Mouse (Mus musculus): ENCODE data around the gene Nsun2. TPM values are rescaled to one million over a fixed set of nuclear protein-coding genes. Genes with fewer than 3 reads are reported as not detected.
"Not testable (repeated sequence)": the region's sequence is repeated elsewhere in the genome, so short reads cannot be mapped to it uniquely, and the experiment has no call there.

Gene Nsun2
- polyA plus RNA-seq, 1 experiment from 2014 or later = 125 TPM

- DNase-seq (ENCODE audit: low spot score, missing footprints) (no peak), ATAC-seq (ENCODE audit: low FRiP score) (no peak)
- no peak overlapping the region for H3K9ac ChIP-seq (ENCODE audit: low read length)
Measured at GRCm38 (mm10) chr13:69564573-69564972, 31.0 kb downstream of the Nsun2 start.

GRCm38 (mm10) chr13:69565401-69565800 lies 31.9 kb downstream of the Nsun2 start:
- not testable (repeated sequence) for H3K27me3 ChIP-seq (ENCODE audit: control insufficient read depth, insufficient read depth, low read length); H3K4me3 ChIP-seq (ENCODE audit: low read depth, low read length); H3K9ac ChIP-seq (ENCODE audit: low read length); H3K36me3 ChIP-seq (ENCODE audit: control insufficient read depth, insufficient read depth, low read length); H3K4me1 ChIP-seq (ENCODE audit: control insufficient read depth, insufficient read depth, low read length); H3K27ac ChIP-seq (ENCODE audit: low read depth, low read length); H3K9me3 ChIP-seq (ENCODE audit: control insufficient read depth, low read length); H3K4me2 ChIP-seq; DNase-seq (ENCODE audit: low spot score, missing footprints); ATAC-seq (ENCODE audit: low FRiP score)
- WGBS = 95% methylated on average over 4 of the region's 4 CpGs

More at GRCm38 (mm10) chr13:69564573-69564972, 31.0 kb downstream of the Nsun2 start:
- peaks cover 4% of the 10 kb centered on the region for H3K4me1 ChIP-seq (ENCODE audit: control insufficient read depth, insufficient read depth, low read length)
- H3K36me3 ChIP-seq (ENCODE audit: control insufficient read depth, insufficient read depth, low read length) = no peaks in the 10 kb centered on the region
- H3K27ac ChIP-seq (ENCODE audit: low read depth, low read length) = no peak overlapping the region
- H3K27me3 ChIP-seq (ENCODE audit: control insufficient read depth, insufficient read depth, low read length) = no peaks in the 10 kb centered on the region
- no peak overlapping the region for H3K4me3 ChIP-seq (ENCODE audit: low read depth, low read length)
- H3K9me3 ChIP-seq (ENCODE audit: control insufficient read depth, low read length) = no peaks in the 10 kb centered on the region
- no peak overlapping the region for H3K4me2 ChIP-seq

- Histone ChIP-seq H3K36me3 (ENCODE audit: control insufficient read depth, insufficient read depth, low read length) (no peaks in the 10 kb centered on the region), H3K4me3 (ENCODE audit: low read depth, low read length) (no peak overlapping the region), H3K4me1 (ENCODE audit: control insufficient read depth, insufficient read depth, low read length) (no peaks in the 10 kb centered on the region), H3K9ac (ENCODE audit: low read length) (no peak overlapping the region), H3K27ac (ENCODE audit: low read depth, low read length) (no peak overlapping the region), H3K9me3 (ENCODE audit: control insufficient read depth, low read length) (no peaks in the 10 kb centered on the region), H3K4me2 (no peak overlapping the region), H3K27me3 (ENCODE audit: control insufficient read depth, insufficient read depth, low read length) (no peaks in the 10 kb centered on the region)
- no peak for DNase-seq (ENCODE audit: low spot score, missing footprints)
- 87% methylated on average over 9 of the region's 9 CpGs for WGBS
- no peak for ATAC-seq (ENCODE audit: low FRiP score)
Measured at GRCm38 (mm10) chr13:69569201-69569600, 35.7 kb downstream of the Nsun2 start.

DNA sequence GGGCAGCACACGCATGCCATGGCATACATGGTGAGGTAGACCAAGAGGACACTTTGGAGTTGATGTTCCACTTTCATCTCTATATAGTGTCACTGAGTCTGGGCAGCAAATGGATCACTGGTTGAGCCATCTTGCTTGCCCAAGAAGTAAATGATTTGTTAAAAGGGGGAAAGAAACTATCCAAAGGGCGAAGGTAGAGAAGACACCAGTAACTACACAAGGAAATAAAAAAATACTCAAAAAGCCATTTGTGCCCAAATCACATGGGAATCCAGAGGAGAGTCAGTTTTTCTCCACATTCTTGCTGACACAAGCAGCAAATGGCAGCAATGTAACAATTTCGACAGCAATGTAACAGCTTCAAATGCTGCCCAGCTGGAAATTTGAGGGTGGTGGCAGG lies 39.0 kb downstream of the Nsun2 start:
- no peak for DNase-seq (ENCODE audit: low spot score, missing footprints)
- no peak for ATAC-seq (ENCODE audit: low FRiP score)
- H3K27me3 ChIP-seq (ENCODE audit: control insufficient read depth, insufficient read depth, low read length) = no peaks in the 10 kb centered on the region
- no peak overlapping the region for H3K9ac ChIP-seq (ENCODE audit: low read length)
- H3K4me2 ChIP-seq = no peak overlapping the region
- H3K4me1 ChIP-seq (ENCODE audit: control insufficient read depth, insufficient read depth, low read length) = no peaks in the 10 kb centered on the region
- no peaks in the 10 kb centered on the region for H3K36me3 ChIP-seq (ENCODE audit: control insufficient read depth, insufficient read depth, low read length)
- no peaks in the 10 kb centered on the region for H3K9me3 ChIP-seq (ENCODE audit: control insufficient read depth, low read length)
- H3K4me3 ChIP-seq (ENCODE audit: low read depth, low read length) = no peak overlapping the region
- H3K27ac ChIP-seq (ENCODE audit: low read depth, low read length) = no peak overlapping the region
- WGBS = 91% methylated on average over 3 of the region's 3 CpGs

GRCm38 (mm10) chr13:69576676-69577075 lies 43.1 kb downstream of the Nsun2 start:
- Histone ChIP-seq H3K4me1 (ENCODE audit: control insufficient read depth, insufficient read depth, low read length) (no peaks in the 10 kb centered on the region), H3K27ac (ENCODE audit: low read depth, low read length) (no peak overlapping the region), H3K9ac (ENCODE audit: low read length) (no peak overlapping the region), H3K36me3 (ENCODE audit: control insufficient read depth, insufficient read depth, low read length) (no peaks in the 10 kb centered on the region), H3K9me3 (ENCODE audit: control insufficient read depth, low read length) (no peaks in the 10 kb centered on the region), H3K27me3 (ENCODE audit: control insufficient read depth, insufficient read depth, low read length) (no peaks in the 10 kb centered on the region), H3K4me3 (ENCODE audit: low read depth, low read length) (no peak overlapping the region), H3K4me2 (no peak overlapping the region)
- ATAC-seq (ENCODE audit: low FRiP score) (no peak), DNase-seq (ENCODE audit: low spot score, missing footprints) (no peak)
- 70% methylated on average over 11 of the region's 11 CpGs for WGBS

DNA sequence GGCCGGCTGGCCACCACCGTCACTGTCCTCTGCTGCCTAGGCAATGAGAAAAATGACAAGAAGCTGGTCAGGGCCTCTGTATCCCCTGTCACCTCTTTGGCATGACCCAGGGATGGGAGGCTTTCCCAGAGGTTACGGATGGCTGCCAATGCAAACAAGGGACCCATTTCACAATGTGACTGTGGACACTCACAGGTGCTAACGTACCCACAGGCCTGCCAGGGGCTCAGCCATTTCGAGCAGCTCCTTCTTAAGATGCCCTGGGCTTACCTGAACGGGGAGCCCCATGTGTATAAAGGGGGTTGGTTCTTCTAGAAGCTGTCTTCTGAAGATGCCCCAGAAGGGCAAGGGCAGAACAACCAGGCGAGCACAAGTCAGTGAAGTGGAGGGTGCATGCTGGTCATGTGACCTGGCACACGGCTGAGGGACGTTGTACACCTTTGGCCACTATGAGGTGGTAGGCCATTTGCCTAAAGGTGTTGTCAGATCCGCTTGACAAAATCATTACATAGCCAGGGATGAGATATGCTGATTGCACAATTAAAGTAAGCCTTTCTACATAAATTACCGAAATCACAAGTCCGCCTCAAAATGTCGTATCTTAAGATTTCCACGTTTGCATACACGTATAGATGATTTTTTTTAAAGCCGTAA lies 43.8 kb downstream of the Nsun2 start:
- ATAC-seq (ENCODE audit: low FRiP score) (no peak), DNase-seq (ENCODE audit: low spot score, missing footprints) (no peak)
- H3K9ac ChIP-seq (ENCODE audit: low read length) = no peak overlapping the region
- H3K4me1 ChIP-seq (ENCODE audit: control insufficient read depth, insufficient read depth, low read length) = no peaks in the 10 kb centered on the region
- no peak overlapping the region for H3K27ac ChIP-seq (ENCODE audit: low read depth, low read length)
- H3K36me3 ChIP-seq (ENCODE audit: control insufficient read depth, insufficient read depth, low read length) = no peaks in the 10 kb centered on the region
- H3K27me3 ChIP-seq (ENCODE audit: control insufficient read depth, insufficient read depth, low read length) = no peaks in the 10 kb centered on the region
- H3K4me2 ChIP-seq = no peak overlapping the region
- no peak overlapping the region for H3K4me3 ChIP-seq (ENCODE audit: low read depth, low read length)
- no peaks in the 10 kb centered on the region for H3K9me3 ChIP-seq (ENCODE audit: control insufficient read depth, low read length)
- WGBS = 88% methylated on average over 16 of the region's 16 CpGs

GRCm38 (mm10) chr13:69582411-69582810 lies 48.9 kb downstream of the Nsun2 start:
- H3K36me3 ChIP-seq (ENCODE audit: control insufficient read depth, insufficient read depth, low read length) = no peaks in the 10 kb centered on the region
- no peaks in the 10 kb centered on the region for H3K9me3 ChIP-seq (ENCODE audit: control insufficient read depth, low read length)
- H3K27me3 ChIP-seq (ENCODE audit: control insufficient read depth, insufficient read depth, low read length) = no peaks in the 10 kb centered on the region
- H3K4me3 ChIP-seq (ENCODE audit: low read depth, low read length) = no peak overlapping the region
- no peak overlapping the region for H3K27ac ChIP-seq (ENCODE audit: low read depth, low read length)
- no peak overlapping the region for H3K4me2 ChIP-seq
- ATAC-seq (ENCODE audit: low FRiP score) (no peak), DNase-seq (ENCODE audit: low spot score, missing footprints) (no peak)
- no peak overlapping the region for H3K9ac ChIP-seq (ENCODE audit: low read length)
- no peaks in the 10 kb centered on the region for H3K4me1 ChIP-seq (ENCODE audit: control insufficient read depth, insufficient read depth, low read length)
- WGBS = 83% methylated on average over 6 of the region's 6 CpGs

GRCm38 (mm10) chr13:69583591-69583990 lies 50.0 kb downstream of the Nsun2 start:
- ATAC-seq (ENCODE audit: low FRiP score) = no peak
- Histone ChIP-seq H3K4me2 (no peak overlapping the region), H3K9ac (ENCODE audit: low read length) (no peak overlapping the region), H3K4me1 (ENCODE audit: control insufficient read depth, insufficient read depth, low read length) (no peaks in the 10 kb centered on the region), H3K4me3 (ENCODE audit: low read depth, low read length) (no peak overlapping the region), H3K9me3 (ENCODE audit: control insufficient read depth, low read length) (no peaks in the 10 kb centered on the region), H3K36me3 (ENCODE audit: control insufficient read depth, insufficient read depth, low read length) (no peaks in the 10 kb centered on the region), H3K27me3 (ENCODE audit: control insufficient read depth, insufficient read depth, low read length) (no peaks in the 10 kb centered on the region), H3K27ac (ENCODE audit: low read depth, low read length) (no peak overlapping the region)
- 92% methylated on average over 6 of the region's 6 CpGs for WGBS
- no peak for DNase-seq (ENCODE audit: low spot score, missing footprints)

GRCm38 (mm10) chr13:69585828-69586227 lies 52.3 kb downstream of the Nsun2 start:
- ATAC-seq (ENCODE audit: low FRiP score) (no peak), DNase-seq (ENCODE audit: low spot score, missing footprints) (no peak)
- Histone ChIP-seq H3K27ac (ENCODE audit: low read depth, low read length) (no peak overlapping the region), H3K9ac (ENCODE audit: low read length) (no peak overlapping the region), H3K36me3 (ENCODE audit: control insufficient read depth, insufficient read depth, low read length) (no peaks in the 10 kb centered on the region), H3K9me3 (ENCODE audit: control insufficient read depth, low read length) (no peaks in the 10 kb centered on the region), H3K4me1 (ENCODE audit: control insufficient read depth, insufficient read depth, low read length) (no peaks in the 10 kb centered on the region), H3K4me3 (ENCODE audit: low read depth, low read length) (no peak overlapping the region), H3K4me2 (no peak overlapping the region), H3K27me3 (ENCODE audit: control insufficient read depth, insufficient read depth, low read length) (no peaks in the 10 kb centered on the region)
- WGBS = 69% methylated on average over 6 of the region's 6 CpGs

All from midbrain, embryonic 11.5 days (tissue).